Mouse (Mus musculus) kidney, embryonic 14.5 days (tissue): ENCODE data around the gene Pum3. TPM values are rescaled to one million over a fixed set of nuclear protein-coding genes. Genes with fewer than 3 reads are reported as not detected.

Experiments used
- ATAC-seq: fragments of 200-750 bp; cut with Nextera tagmentation; 2 replicates; pipeline ENCODE4 v1.8.0; 2017; ENCODE audit warnings: moderate number of reproducible peaks, mild to moderate bottlenecking, moderate TSS enrichment, moderate library complexity; ENCODE audit not compliant: low FRiP score, low TSS enrichment
- H3K27ac ChIP-seq: fragments of 300-500 bp; sonication (generic); 2 replicates; pipeline ENCODE4 v1.5.1; 2014; ENCODE audit warnings: low read depth, mild to moderate bottlenecking, low read length, moderate library complexity, mixed read lengths
- H3K27me3 ChIP-seq: fragments of 300-500 bp; sonication (generic); 2 replicates; pipeline ENCODE4 v1.6.1; 2014; ENCODE audit warnings: mild to moderate bottlenecking, low read length; ENCODE audit not compliant: control insufficient read depth, insufficient read depth
- H3K36me3 ChIP-seq: fragments of 300-500 bp; sonication (generic); 2 replicates; pipeline ENCODE4 v1.6.1; 2014; ENCODE audit warnings: low read length, mixed read lengths; ENCODE audit not compliant: control insufficient read depth, insufficient read depth
- H3K4me1 ChIP-seq: fragments of 300-500 bp; sonication (generic); 2 replicates; pipeline ENCODE4 v1.6.1; 2014; ENCODE audit warnings: low read length, mixed read lengths; ENCODE audit not compliant: control insufficient read depth, insufficient read depth
- H3K4me2 ChIP-seq: fragments of 300-500 bp; sonication (generic); replicated peaks from 2 replicates; pipeline ENCODE4 v1.6.1; 2014; ENCODE audit warnings: low read depth, mild to moderate bottlenecking, low read length
- H3K4me3 ChIP-seq: fragments of 300-500 bp; sonication (generic); 2 replicates; pipeline ENCODE4 v1.5.1; 2014; ENCODE audit warnings: mild to moderate bottlenecking, low read length
- H3K9ac ChIP-seq: fragments of 300-500 bp; sonication (generic); 2 replicates; pipeline ENCODE4 v1.6.1; 2014; ENCODE audit warnings: low read depth, mild to moderate bottlenecking, low read length, moderate library complexity
- H3K9me3 ChIP-seq: fragments of 300-500 bp; sonication (generic); 2 replicates; pipeline ENCODE4 v1.6.1; 2016; ENCODE audit warnings: low read length; ENCODE audit not compliant: control insufficient read depth
- WGBS: fragments of 180-500 bp; shearing (Covaris S2); extraction: QIAGEN DNeasy Blood & Tissue Kit; methylation state at CpG from one replicate; pipeline ENCODE4 v1.1.7; 2014; 5-methylcytosine and 5-hydroxymethylcytosine counted together
- polyA plus RNA-seq: library from polyadenylated mRNA; unstranded; fragments of >200 nt; fragmentation: Nextera tagmentation; extraction: Ambion mirVana; gene quantifications from 2 replicates; pipeline ENCODE4 v1.2.1, GENCODE M21; 2014

The Pum3 gene
- 85.8 and 96.5 TPM in 2 replicates for polyA plus RNA-seq

- Histone ChIP-seq H3K27ac (peak within 1 kb of the TSS; percentile 78), H3K36me3 (peaks cover 11% of the 10 kb centered on the region), H3K4me3 (peak within 1 kb of the TSS; percentile 93), H3K4me2 (peak within 1 kb of the TSS; percentile 84), H3K9ac (peak within 1 kb of the TSS; percentile 74), H3K4me1 (peaks cover 13% of the 10 kb centered on the region; the same call in 1 of the 2 replicates), H3K9me3 (no peaks in the 10 kb centered on the region), H3K27me3 (no peaks in the 10 kb centered on the region)
- peak; percentile 97 for ATAC-seq
- WGBS, result under 1% methylated on average over 40 of the region's 40 CpGs
Measured at GRCm38 (mm10) chr19:27429745-27430251, at the start of gene Pum3. TSS of gene Pum3 (minus strand) at chr19:27429825.

DNA sequence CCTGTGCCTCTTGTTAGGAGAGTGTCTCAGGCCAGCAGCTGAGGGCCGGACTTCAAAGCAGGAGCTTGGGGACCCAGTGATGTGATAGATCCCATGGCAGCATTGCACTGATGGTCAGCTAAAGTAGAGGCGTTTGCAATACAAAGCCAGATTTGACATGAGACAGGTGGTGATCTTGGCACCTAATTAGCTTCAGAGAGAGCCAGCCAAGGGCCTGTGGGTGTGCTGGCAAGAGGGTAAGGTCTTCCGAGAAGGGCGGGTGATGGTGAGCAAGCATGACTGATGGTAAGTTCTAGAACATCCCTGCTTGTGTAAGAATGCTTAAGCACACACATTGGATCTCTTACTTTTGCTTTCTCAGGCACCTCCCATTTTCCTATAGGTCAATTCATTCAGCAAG is 37.1 kb upstream of the Pum3 start:
- no peaks in the 10 kb centered on the region for H3K9me3 ChIP-seq
- H3K9ac ChIP-seq, result no peak overlapping the region
- no peak for ATAC-seq
- H3K4me3 ChIP-seq, result no peak overlapping the region
- 75% methylated on average over 4 of the region's 4 CpGs for WGBS
- H3K27me3 ChIP-seq, result no peaks in the 10 kb centered on the region
- no peak overlapping the region for H3K27ac ChIP-seq
- no peaks in the 10 kb centered on the region for H3K4me1 ChIP-seq
- no peaks in the 10 kb centered on the region for H3K36me3 ChIP-seq
- no peak overlapping the region for H3K4me2 ChIP-seq

DNA sequence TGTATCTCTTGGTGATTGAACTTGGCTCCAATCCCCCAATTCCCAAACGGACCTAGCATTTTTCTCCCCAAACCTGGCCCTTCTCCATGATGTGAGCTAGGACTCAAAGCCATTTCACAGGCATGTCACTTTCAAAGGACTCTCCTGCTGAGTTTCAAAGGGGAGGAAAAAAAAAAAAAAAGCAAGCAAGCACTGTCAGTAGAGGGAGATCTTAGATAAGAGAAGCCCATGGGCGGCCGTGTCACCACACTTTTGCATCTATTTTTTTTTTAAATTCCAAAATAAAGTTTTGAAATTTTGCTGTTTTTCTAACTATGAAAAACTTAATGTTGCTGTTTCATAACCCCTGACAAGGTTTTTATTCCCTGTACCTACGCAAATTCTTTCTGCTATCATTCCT is 33.0 kb upstream of the Pum3 start:
- Histone ChIP-seq H3K4me1 (no peaks in the 10 kb centered on the region), H3K36me3 (no peaks in the 10 kb centered on the region), H3K27me3 (no peaks in the 10 kb centered on the region), H3K4me3 (no peak overlapping the region), H3K9ac (no peak overlapping the region), H3K4me2 (no peak overlapping the region), H3K27ac (no peak overlapping the region), H3K9me3 (no peaks in the 10 kb centered on the region)
- WGBS, result 66% methylated on average over 4 of the region's 4 CpGs
- ATAC-seq, result no peak

GRCm38 (mm10) chr19:27450458-27450857 is 20.8 kb upstream of the Pum3 start:
- WGBS, result 31% methylated on average over 4 of the region's 4 CpGs
- no peak overlapping the region for H3K9ac ChIP-seq
- no peaks in the 10 kb centered on the region for H3K27me3 ChIP-seq
- no peak overlapping the region for H3K4me3 ChIP-seq
- no peaks in the 10 kb centered on the region for H3K36me3 ChIP-seq
- peaks cover 4% of the 10 kb centered on the region; the same call in 1 of the 2 replicates for H3K9me3 ChIP-seq
- no peak overlapping the region for H3K4me2 ChIP-seq
- no peaks in the 10 kb centered on the region for H3K4me1 ChIP-seq
- no peak for ATAC-seq
- H3K27ac ChIP-seq, result no peak overlapping the region

DNA sequence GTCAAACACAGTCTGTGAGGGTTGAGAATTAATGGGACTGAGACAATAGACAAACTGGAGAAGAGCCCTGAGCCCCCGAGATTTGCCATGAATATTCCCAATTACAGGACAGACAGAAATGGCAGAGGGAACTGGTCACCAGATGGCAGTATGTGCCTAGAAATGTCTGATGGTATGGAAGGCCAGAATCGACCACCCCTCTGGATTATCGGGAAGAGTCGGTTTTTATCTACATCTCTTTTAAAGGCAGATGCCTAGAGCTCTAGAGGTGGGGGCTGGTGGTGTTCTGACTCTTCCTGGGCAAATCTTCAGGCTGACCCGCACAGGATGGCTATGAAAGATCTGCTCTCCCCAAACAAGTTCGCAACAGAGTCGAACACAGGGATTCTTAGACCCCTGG is 17.9 kb upstream of the Pum3 start:
- Histone ChIP-seq H3K9me3 (no peaks in the 10 kb centered on the region), H3K27me3 (no peaks in the 10 kb centered on the region), H3K4me2 (no peak overlapping the region), H3K9ac (no peak overlapping the region), H3K27ac (no peak overlapping the region), H3K4me3 (no peak overlapping the region), H3K4me1 (no peaks in the 10 kb centered on the region), H3K36me3 (no peaks in the 10 kb centered on the region)
- WGBS, result 37% methylated on average over 7 of the region's 7 CpGs
- no peak for ATAC-seq

DNA sequence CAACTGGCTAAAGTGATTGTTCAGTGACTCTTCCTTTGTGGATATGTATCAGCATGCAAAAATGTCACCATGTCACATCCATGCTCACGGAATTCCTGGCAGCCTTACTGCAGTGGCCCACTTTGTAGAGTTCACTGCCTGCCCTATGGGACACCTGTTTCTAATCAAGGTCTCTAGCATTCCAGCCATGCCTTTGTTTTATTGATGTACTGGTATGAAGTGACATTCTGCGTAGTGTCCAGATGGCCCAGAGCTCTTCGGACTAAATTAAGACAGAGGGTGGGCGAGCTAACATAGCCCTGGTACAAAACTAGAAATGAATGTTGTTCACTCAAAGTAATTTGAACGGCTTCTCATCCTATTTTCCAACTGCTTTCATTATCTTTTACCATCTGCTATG is 11.5 kb upstream of the Pum3 start:
- H3K36me3 ChIP-seq, result no peaks in the 10 kb centered on the region
- H3K27me3 ChIP-seq, result no peaks in the 10 kb centered on the region
- H3K4me1 ChIP-seq, result no peaks in the 10 kb centered on the region
- no peak overlapping the region for H3K4me3 ChIP-seq
- H3K9me3 ChIP-seq, result no peaks in the 10 kb centered on the region
- H3K4me2 ChIP-seq, result no peak overlapping the region
- 81% methylated on average over 5 of the region's 5 CpGs for WGBS
- no peak overlapping the region for H3K27ac ChIP-seq
- no peak overlapping the region for H3K9ac ChIP-seq
- ATAC-seq, result no peak

- ATAC-seq, result no peak
- Histone ChIP-seq H3K27me3 (no peaks in the 10 kb centered on the region), H3K27ac (no peak overlapping the region), H3K4me1 (no peaks in the 10 kb centered on the region), H3K9ac (no peak overlapping the region), H3K36me3 (no peaks in the 10 kb centered on the region), H3K4me2 (no peak overlapping the region), H3K9me3 (no peaks in the 10 kb centered on the region), H3K4me3 (no peak overlapping the region)
- 72% methylated on average over 10 of the region's 10 CpGs for WGBS
Measured at GRCm38 (mm10) chr19:27437982-27438652, 8.5 kb upstream of the Pum3 start.

DNA sequence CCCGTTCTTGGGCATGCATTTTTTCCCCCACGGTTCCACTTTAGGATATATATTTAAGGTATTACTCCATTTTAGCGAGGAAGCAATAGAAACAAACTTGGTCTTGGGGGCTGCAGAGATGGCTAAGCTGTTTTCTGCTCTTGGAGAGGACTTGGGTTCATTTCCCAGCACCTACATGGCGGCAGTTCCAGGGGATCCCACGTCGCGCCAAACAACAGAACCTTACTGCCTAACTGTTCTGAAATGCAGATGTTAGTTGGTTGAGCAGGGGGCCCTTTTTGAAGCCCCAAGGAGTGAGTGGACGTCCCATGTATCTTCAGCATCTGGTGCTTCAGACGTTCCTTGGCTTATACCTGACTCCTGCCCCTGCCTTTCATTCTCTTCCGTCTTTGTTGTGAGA is 781 bp upstream of the Pum3 start:
- H3K27me3 ChIP-seq, result no peaks in the 10 kb centered on the region
- H3K9ac ChIP-seq, result peak overlapping the region; percentile 63
- no peaks in the 10 kb centered on the region for H3K9me3 ChIP-seq
- WGBS, result 2% methylated on average over 10 of the region's 10 CpGs
- ATAC-seq, result no peak
- H3K4me3 ChIP-seq, result peak overlapping the region; percentile 93
- peak overlapping the region; percentile 84 for H3K4me2 ChIP-seq
- peaks cover 13% of the 10 kb centered on the region; the same call in 1 of the 2 replicates for H3K4me1 ChIP-seq
- H3K27ac ChIP-seq, result peak overlapping the region; percentile 78
- peaks cover 5% of the 10 kb centered on the region for H3K36me3 ChIP-seq

DNA sequence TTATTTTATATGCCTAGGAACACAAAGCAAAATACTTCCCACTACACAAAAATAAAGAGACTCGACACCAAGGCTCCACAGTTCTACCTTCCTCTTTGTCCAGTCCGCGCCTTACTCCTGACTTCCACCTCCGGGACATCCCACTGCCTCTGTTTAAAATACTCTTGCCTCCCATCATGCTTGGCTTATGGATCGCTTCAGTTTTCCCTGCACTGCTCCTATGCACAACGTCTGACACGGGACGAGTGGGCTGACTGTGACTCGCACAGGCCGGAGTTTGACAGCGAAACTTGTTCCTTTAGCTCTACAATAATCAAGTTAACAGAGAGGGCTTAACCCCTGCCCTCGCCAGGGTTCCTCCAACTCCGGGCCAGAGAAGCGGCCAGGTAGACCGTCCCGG is 344 bp downstream of the Pum3 start:
- no peaks in the 10 kb centered on the region for H3K27me3 ChIP-seq
- peak overlapping the region; percentile 37; the same call in 1 of the 2 replicates for H3K27ac ChIP-seq
- H3K4me1 ChIP-seq, result peaks cover 13% of the 10 kb centered on the region; the same call in 1 of the 2 replicates
- no peaks in the 10 kb centered on the region for H3K9me3 ChIP-seq
- peak overlapping the region; percentile 75 for H3K4me2 ChIP-seq
- ATAC-seq, result no peak; the same call in 1 of the 2 replicates
- H3K9ac ChIP-seq, result peak overlapping the region; percentile 74
- peaks cover 16% of the 10 kb centered on the region for H3K36me3 ChIP-seq
- WGBS, result 0% methylated on average over 16 of the region's 16 CpGs
- peak overlapping the region; percentile 93 for H3K4me3 ChIP-seq
